Comparison of ENCODE assay signal across 12 mouse cellular contexts in genomic region chr10:10184386-10184785, GRCm38 (mm10).
DNase-seq lines count a peak whose midpoint lies in the region; ATAC-seq lines count a peak whose summit lies in the region.
"Had no signal": no experiment of that assay in that cellular context is flagged by ENCODE, and none has a peak within 500 bp of the region (broad histone marks: within the 10 kb centered on the region; RNA-seq: fewer than 3 reads in every experiment).

No protein-coding gene starts in this region.

- H3K4me3 ChIP-seq in kidney, embryonic 14.5 days (ENCODE audit: low read length): no peak overlapping the region
- no peak overlapping the region for H3K4me3 ChIP-seq in midbrain, embryonic 10.5 days
- H3K4me3 ChIP-seq: forebrain, embryonic 15.5 days; hindbrain, embryonic 15.5 days; limb, embryonic 15.5 days had no signal

- no peak overlapping the region for H3K27ac ChIP-seq in kidney, embryonic 14.5 days (ENCODE audit: low read depth, low read length)
- no peak overlapping the region; the same call in 1 of the 2 replicates for H3K27ac ChIP-seq in midbrain, embryonic 10.5 days (replicated peaks)
- H3K27ac ChIP-seq: forebrain, embryonic 15.5 days; hindbrain, embryonic 15.5 days; limb, embryonic 15.5 days had no signal

- no peaks in the 10 kb centered on the region for H3K4me1 ChIP-seq in kidney, embryonic 14.5 days (ENCODE audit: control insufficient read depth, insufficient read depth, low read length)
- no peaks in the 10 kb centered on the region for H3K4me1 ChIP-seq in midbrain, embryonic 10.5 days
- H3K4me1 ChIP-seq: forebrain, embryonic 15.5 days; limb, embryonic 15.5 days had no signal

- H3K36me3 ChIP-seq in kidney, embryonic 14.5 days (ENCODE audit: control insufficient read depth, insufficient read depth, low read length): no peaks in the 10 kb centered on the region
- no peaks in the 10 kb centered on the region for H3K36me3 ChIP-seq in midbrain, embryonic 10.5 days
- H3K36me3 ChIP-seq: forebrain, embryonic 15.5 days; hindbrain, embryonic 15.5 days; limb, embryonic 15.5 days had no signal

- no peak overlapping the region for H3K9ac ChIP-seq in kidney, embryonic 14.5 days (ENCODE audit: low read depth, low read length)
- H3K9ac ChIP-seq: forebrain, embryonic 15.5 days; hindbrain, embryonic 15.5 days; limb, embryonic 15.5 days had no signal

- ATAC-seq in kidney, embryonic 14.5 days (ENCODE audit: low FRiP score, low TSS enrichment): no peak
- ATAC-seq: forebrain, embryonic 15.5 days had no signal

- H3K4me2 ChIP-seq in kidney, embryonic 14.5 days (replicated peaks; ENCODE audit: low read depth, low read length): no peak overlapping the region
- H3K4me2 ChIP-seq: forebrain, embryonic 15.5 days; hindbrain, embryonic 15.5 days; limb, embryonic 15.5 days had no signal

- WGBS in kidney, embryonic 14.5 days: 65% methylated on average over 5 of the region's 5 CpGs
- 78% methylated on average over 5 of the region's 5 CpGs for WGBS in midbrain, embryonic 10.5 days

- no peaks in the 10 kb centered on the region for H3K27me3 ChIP-seq in kidney, embryonic 14.5 days (ENCODE audit: control insufficient read depth, insufficient read depth, low read length)
- H3K27me3 ChIP-seq in midbrain, embryonic 10.5 days (ENCODE audit: low read depth, poor library complexity, severe bottlenecking): no peaks in the 10 kb centered on the region
- H3K27me3 ChIP-seq: forebrain, embryonic 15.5 days; hindbrain, embryonic 15.5 days; limb, embryonic 15.5 days had no signal

- peak; percentile 10 for DNase-seq in kidney, postnatal 10 days
- DNase-seq in brain, adult 2 months (ENCODE audit: low read depth, low spot score): peak; percentile 23
- DNase-seq in lung, postnatal 25 days (ENCODE audit: low spot score): peak; percentile 12
- peak; percentile 67 for DNase-seq in thymus, postnatal 0 days (ENCODE audit: low spot score)
- no peak for DNase-seq in MN1 (ENCODE audit: low spot score)
- DNase-seq in midbrain, embryonic 10.5 days (ENCODE audit: low spot score): no peak
- no peak for DNase-seq in right cerebral cortex, adult 2 months (ENCODE audit: low spot score in 2 of 2)
- DNase-seq: cerebellum, adult 8-10 months had no signal

- no peaks in the 10 kb centered on the region for H3K9me3 ChIP-seq in kidney, embryonic 14.5 days (ENCODE audit: control insufficient read depth, low read length)
- H3K9me3 ChIP-seq in midbrain, embryonic 10.5 days (replicated peaks): no peaks in the 10 kb centered on the region
- H3K9me3 ChIP-seq: forebrain, embryonic 15.5 days; hindbrain, embryonic 15.5 days; limb, embryonic 15.5 days had no signal

Comparison
In these comparisons a context has a peak if more than half of its experiments do, and no peak if none do; other contexts are left out.
1. DNase-seq: peak in kidney, postnatal 10 days (single experiment), brain, adult 2 months (single experiment), lung, postnatal 25 days (single experiment) and thymus, postnatal 0 days (single experiment); none in MN1 (single experiment), midbrain, embryonic 10.5 days (single experiment) and right cerebral cortex, adult 2 months (0 of 2).